Mouse (Mus musculus) kidney, postnatal 25 days (tissue): ENCODE measurements around the gene Ppp1r37.
"Not testable (repeated sequence)": the region's sequence is repeated elsewhere in the genome, so short reads cannot be mapped to it uniquely, and the experiment has no call there.

Source experiments
- DNase-seq, 2 experiments: peaks; one replicate each; pipeline ENCODE4 v3.0.0; 2021; ENCODE audit warnings: mixed read lengths in 2 of 2

Gene Ppp1r37

GRCm38 (mm10) chr7:19562643-19563410 is at the start of gene Ppp1r37:
Ppp1r37 (minus strand) TSS chr7:19563076.
- peak; percentile 62 to 78 for DNase-seq

- DNase-seq, result no peak
These were observed 48.1 kb upstream of the Ppp1r37 start for GRCm38 (mm10) chr7:19610969-19611368.

- peak; percentile 9 to 55 for DNase-seq
These were observed 46.9 kb upstream of the Ppp1r37 start for GRCm38 (mm10) chr7:19609641-19610332.

- no peak for DNase-seq
These were observed 44.4 kb upstream of the Ppp1r37 start for GRCm38 (mm10) chr7:19607291-19607690.

GRCm38 (mm10) chr7:19604606-19605214 is 41.8 kb upstream of the Ppp1r37 start:
- not testable (repeated sequence) for DNase-seq

GRCm38 (mm10) chr7:19603849-19604605 is 41.2 kb upstream of the Ppp1r37 start, which contains the start of gene Clasrp:
Clasrp (minus strand) TSS chr7:19604486.
- peak; percentile 98 for DNase-seq

GRCm38 (mm10) chr7:19603055-19603454 is 40.2 kb upstream of the Ppp1r37 start:
- DNase-seq, result no peak

- no peak for DNase-seq
These were observed 37.7 kb upstream of the Ppp1r37 start for GRCm38 (mm10) chr7:19600562-19600961.

- no peak for DNase-seq
These were observed 30.3 kb upstream of the Ppp1r37 start for GRCm38 (mm10) chr7:19593061-19593730.

GRCm38 (mm10) chr7:19589917-19590316 is 27.0 kb upstream of the Ppp1r37 start:
- DNase-seq, result peak; percentile 69 to 87

- DNase-seq, result peak; percentile 70 to 72
These were observed 26.3 kb upstream of the Ppp1r37 start for GRCm38 (mm10) chr7:19589207-19589606.

- no peak for DNase-seq
These were observed 23.4 kb upstream of the Ppp1r37 start for GRCm38 (mm10) chr7:19586269-19586668.

- no peak for DNase-seq
These were observed 17.8 kb upstream of the Ppp1r37 start for GRCm38 (mm10) chr7:19580634-19581033.

GRCm38 (mm10) chr7:19579751-19580150 is 16.9 kb upstream of the Ppp1r37 start:
- DNase-seq, result no peak

- no peak for DNase-seq
These were observed 15.6 kb upstream of the Ppp1r37 start for GRCm38 (mm10) chr7:19578436-19578835.

GRCm38 (mm10) chr7:19577877-19578414 is 15.1 kb upstream of the Ppp1r37 start:
- no peak for DNase-seq

GRCm38 (mm10) chr7:19577141-19577852 is 14.4 kb upstream of the Ppp1r37 start, which contains the start of the genes Zfp296 and Gemin7:
Zfp296 (plus strand) TSS chr7:19577287.
Gemin7 (minus strand) TSS chr7:19577595.
- peak; percentile 67 to 79 for DNase-seq

- DNase-seq, result no peak
These were observed 12.7 kb upstream of the Ppp1r37 start for GRCm38 (mm10) chr7:19575559-19575958.

- no peak for DNase-seq
These were observed 10.9 kb upstream of the Ppp1r37 start for GRCm38 (mm10) chr7:19573776-19574140.

GRCm38 (mm10) chr7:19572926-19573775 is 10.3 kb upstream of the Ppp1r37 start:
- DNase-seq, result peak; percentile 82 to 91
